Mouse (Mus musculus) testis, postnatal 14 days (tissue): ENCODE measurements around the gene Rpl18.
A peak's percentile ranks its signal among the peaks of the same experiment; 100 is the strongest.

Source experiments
- DNase-seq: peaks from one replicate; pipeline ENCODE4 v3.0.0; 2021; ENCODE audit warnings: low spot score

Gene Rpl18

GRCm38 (mm10) chr7:45733477-45733876, 18.2 kb downstream of the Rpl18 start:
- DNase-seq = no peak

- DNase-seq = peak; percentile 66
Observed at GRCm38 (mm10) chr7:45739162-45739763, 24.0 kb downstream of the Rpl18 start.

GRCm38 (mm10) chr7:45739820-45740219, 24.6 kb downstream of the Rpl18 start:
- no peak for DNase-seq

GRCm38 (mm10) chr7:45741308-45741707, 26.1 kb downstream of the Rpl18 start:
- DNase-seq = no peak

- DNase-seq = no peak
Observed at GRCm38 (mm10) chr7:45741777-45742176, 26.5 kb downstream of the Rpl18 start.

- no peak for DNase-seq
Observed at GRCm38 (mm10) chr7:45742338-45742737, 27.1 kb downstream of the Rpl18 start.

- peak; percentile 81 for DNase-seq
Observed at GRCm38 (mm10) chr7:45744387-45744786, 29.1 kb downstream of the Rpl18 start.

GRCm38 (mm10) chr7:45746518-45746917, 31.3 kb downstream of the Rpl18 start:
- no peak for DNase-seq

GRCm38 (mm10) chr7:45747450-45747849, 32.2 kb downstream of the Rpl18 start:
- no peak for DNase-seq

GRCm38 (mm10) chr7:45748110-45748509, 32.9 kb downstream of the Rpl18 start:
- DNase-seq = no peak

- no peak for DNase-seq
Observed at GRCm38 (mm10) chr7:45749401-45749800, 34.1 kb downstream of the Rpl18 start.

GRCm38 (mm10) chr7:45750162-45750561, 34.9 kb downstream of the Rpl18 start:
- DNase-seq = no peak

- DNase-seq = peak; percentile 52
Observed at GRCm38 (mm10) chr7:45755703-45756102, 40.4 kb downstream of the Rpl18 start.

GRCm38 (mm10) chr7:45759400-45759799, 44.1 kb downstream of the Rpl18 start:
- DNase-seq = no peak

GRCm38 (mm10) chr7:45760151-45760550, 44.9 kb downstream of the Rpl18 start:
- no peak for DNase-seq

GRCm38 (mm10) chr7:45765995-45766394, 50.7 kb downstream of the Rpl18 start:
- DNase-seq = no peak

- DNase-seq = no peak
Observed at GRCm38 (mm10) chr7:45766764-45767163, 51.5 kb downstream of the Rpl18 start.

GRCm38 (mm10) chr7:45767500-45767899, 52.2 kb downstream of the Rpl18 start:
- no peak for DNase-seq
